Mouse (Mus musculus) heart, embryonic 14.5 days (tissue): ENCODE data around the gene Inhba. TPM values are rescaled to one million over a fixed set of nuclear protein-coding genes. Genes with fewer than 3 reads are reported as not detected.

Experiments
- ATAC-seq: fragments of 200-750 bp; cut with Nextera tagmentation; 2 replicates; pipeline ENCODE4 v1.8.0; 2017; ENCODE audit warnings: low read depth, moderate TSS enrichment; ENCODE audit not compliant: insufficient number of reproducible peaks, insufficient read depth, low FRiP score
- H3K27ac ChIP-seq, 2 experiments: fragments of 200-500 bp in 1 of 2; fragments of 300-500 bp in 1 of 2; sonication (generic) in 1 of 2; replicated peaks in 1 of 2; 2 replicates each; pipeline ENCODE4 v1.5.1; 2012 to 2014; ENCODE audit warnings: low read depth in 2 of 2, low read length in 2 of 2, control low read depth in 1 of 2, mild to moderate bottlenecking in 1 of 2, mixed read lengths in 1 of 2; ENCODE audit not compliant: control insufficient read depth in 1 of 2, insufficient read depth in 1 of 2
- H3K27me3 ChIP-seq: fragments of 300-500 bp; sonication (generic); 2 replicates; pipeline ENCODE4 v1.6.1; 2014; ENCODE audit warnings: mild to moderate bottlenecking, low read length, control low read depth; ENCODE audit not compliant: control insufficient read depth, insufficient read depth
- H3K36me3 ChIP-seq: fragments of 300-500 bp; sonication (generic); 2 replicates; pipeline ENCODE4 v1.6.1; 2014; ENCODE audit warnings: mild to moderate bottlenecking, control low read depth, low read length, mixed read lengths; ENCODE audit not compliant: control insufficient read depth, insufficient read depth
- H3K4me1 ChIP-seq, 2 experiments: fragments of 200-500 bp in 1 of 2; fragments of 300-500 bp in 1 of 2; sonication (generic) in 1 of 2; 2 replicates each; pipeline ENCODE4 v1.6.1; 2012 to 2014; ENCODE audit warnings: low read length in 2 of 2, control low read depth in 1 of 2, mixed read lengths in 1 of 2; ENCODE audit not compliant: control insufficient read depth in 2 of 2, insufficient read depth in 2 of 2
- H3K4me2 ChIP-seq: fragments of 300-500 bp; sonication (generic); 2 replicates; pipeline ENCODE4 v1.6.1; 2014; ENCODE audit warnings: mild to moderate bottlenecking, low read length
- H3K4me3 ChIP-seq, 2 experiments: fragments of 200-500 bp in 1 of 2; fragments of 300-500 bp in 1 of 2; sonication (generic) in 1 of 2; 2 replicates each; pipeline ENCODE4 v1.5.1; 2012 to 2014; ENCODE audit warnings: low read length in 2 of 2, mild to moderate bottlenecking in 2 of 2, control low read depth in 1 of 2, low read depth in 1 of 2, moderate library complexity in 1 of 2; ENCODE audit not compliant: control insufficient read depth in 1 of 2, insufficient read depth in 1 of 2
- H3K9ac ChIP-seq: fragments of 300-500 bp; sonication (generic); 2 replicates; pipeline ENCODE4 v1.6.1; 2014; ENCODE audit warnings: mild to moderate bottlenecking, low read length
- H3K9me3 ChIP-seq: fragments of 300-500 bp; sonication (generic); 2 replicates; pipeline ENCODE4 v1.6.1; 2016; ENCODE audit warnings: low read length, control low read depth; ENCODE audit not compliant: control insufficient read depth
- WGBS: fragments of 180-500 bp; shearing (Covaris S2); extraction: QIAGEN DNeasy Blood & Tissue Kit; methylation state at CpG from one replicate; pipeline ENCODE4 v1.1.7; 2014; 5-methylcytosine and 5-hydroxymethylcytosine counted together
- polyA plus RNA-seq: library from polyadenylated mRNA; unstranded; fragments of >200 nt; fragmentation: Nextera tagmentation; extraction: Ambion mirVana; gene quantifications from 2 replicates; pipeline ENCODE4 v1.2.1, GENCODE M21; 2014

The Inhba gene
- polyA plus RNA-seq, 1 experiment from 2014 or later, result 14.6 TPM

- no peaks in the 10 kb centered on the region for H3K27me3 ChIP-seq
- H3K4me2 ChIP-seq, result no peak overlapping the region
- 6% methylated on average over 4 of the region's 4 CpGs for WGBS
- no peak overlapping the region for H3K27ac ChIP-seq
- no peak overlapping the region for H3K9ac ChIP-seq
- H3K4me3 ChIP-seq, result no peak overlapping the region
- no peak for ATAC-seq
- no peaks in the 10 kb centered on the region for H3K9me3 ChIP-seq
- H3K4me1 ChIP-seq, result no peaks in the 10 kb centered on the region
- H3K36me3 ChIP-seq, result no peaks in the 10 kb centered on the region
Observed at GRCm38 (mm10) chr13:16005517-16005916, 6.1 kb upstream of the Inhba start.

DNA sequence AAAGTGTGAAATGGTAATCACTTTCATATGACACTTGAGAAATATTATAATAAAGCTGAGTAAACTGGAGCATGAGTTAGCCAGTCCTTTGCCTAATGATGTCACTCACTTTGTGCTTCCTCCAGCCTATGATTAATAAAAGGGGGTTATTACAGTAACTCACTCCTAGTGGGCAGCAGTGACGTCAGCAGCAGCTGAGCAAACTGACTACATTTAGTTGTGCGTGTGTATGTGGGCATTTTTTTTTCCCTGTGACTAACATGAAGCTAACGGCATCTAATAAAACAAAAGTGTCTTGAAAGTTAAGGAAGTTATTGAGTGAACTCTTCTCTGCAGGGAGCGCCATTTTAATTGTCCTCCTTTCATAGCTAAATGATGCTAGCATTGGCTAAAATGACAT lies 3.9 kb upstream of the Inhba start:
- Histone ChIP-seq H3K4me3 (no peak overlapping the region), H3K27me3 (no peaks in the 10 kb centered on the region), H3K4me2 (no peak overlapping the region), H3K4me1 (peaks cover 4 to 7% of the 10 kb centered on the region in 2 experiments; a peak in 3 of 4 replicates), H3K9me3 (no peaks in the 10 kb centered on the region), H3K9ac (no peak overlapping the region), H3K36me3 (no peaks in the 10 kb centered on the region), H3K27ac (no peak overlapping the region)
- ATAC-seq, result no peak
- WGBS, result 74% methylated on average over 4 of the region's 4 CpGs

GRCm38 (mm10) chr13:16008348-16008747 lies 3.3 kb upstream of the Inhba start:
- Histone ChIP-seq H3K27me3 (no peaks in the 10 kb centered on the region), H3K36me3 (no peaks in the 10 kb centered on the region), H3K9ac (no peak overlapping the region), H3K4me1 (peaks cover 4 to 7% of the 10 kb centered on the region in 2 experiments; a peak in 3 of 4 replicates), H3K4me2 (no peak overlapping the region), H3K4me3 (no peak overlapping the region), H3K27ac (no peak overlapping the region), H3K9me3 (no peaks in the 10 kb centered on the region)
- no peak for ATAC-seq
- 41% methylated on average over 1 of the region's 1 CpGs for whole genome bisulfite sequencing

DNA sequence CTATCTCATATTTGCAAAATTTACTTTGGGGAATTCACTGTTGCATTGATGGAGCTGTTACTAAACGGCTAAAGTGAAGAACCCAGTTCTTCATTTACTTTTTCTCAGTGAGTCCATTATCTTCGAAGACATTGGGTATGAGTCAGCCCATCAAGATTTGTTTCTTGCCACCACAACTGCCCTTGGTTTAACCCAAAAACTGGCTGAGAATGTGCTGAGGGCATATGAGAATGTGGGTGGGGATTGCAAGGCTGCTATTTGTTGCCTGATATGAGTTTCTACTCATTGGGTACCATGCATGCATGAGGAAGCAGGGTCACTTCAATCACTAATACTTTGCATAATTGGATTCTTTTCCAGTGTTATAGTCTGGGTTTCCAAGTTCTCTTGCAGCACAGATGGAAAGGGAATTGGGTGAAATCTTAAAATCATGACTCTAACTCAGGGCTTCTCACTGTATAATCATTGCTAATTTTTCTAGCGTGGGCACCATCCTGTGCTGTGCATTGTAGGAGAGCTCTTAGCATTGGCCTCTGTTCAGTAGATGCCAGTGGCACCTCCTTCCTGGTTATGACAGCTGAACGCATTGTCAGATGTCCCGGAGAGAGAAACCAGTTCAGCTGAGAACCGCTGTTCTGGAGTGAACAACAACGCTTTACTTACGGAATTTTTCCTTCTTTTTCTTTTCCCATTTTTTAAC lies 1.7 kb upstream of the Inhba start:
- H3K4me2 ChIP-seq, result no peak overlapping the region
- 85% methylated on average over 8 of the region's 8 CpGs for WGBS
- ATAC-seq, result no peak
- no peaks in the 10 kb centered on the region for H3K36me3 ChIP-seq
- no peak overlapping the region for H3K9ac ChIP-seq
- no peaks in the 10 kb centered on the region for H3K9me3 ChIP-seq
- no peaks in the 10 kb centered on the region for H3K27me3 ChIP-seq
- no peak overlapping the region for H3K27ac ChIP-seq
- no peak overlapping the region for H3K4me3 ChIP-seq
- H3K4me1 ChIP-seq, result peaks cover 4 to 7% of the 10 kb centered on the region in 2 experiments; a peak in 3 of 4 replicates

- H3K9me3 ChIP-seq, result no peaks in the 10 kb centered on the region
- H3K27me3 ChIP-seq, result no peaks in the 10 kb centered on the region
- no peak overlapping the region for H3K27ac ChIP-seq
- ATAC-seq, result no peak
- peaks cover 4 to 7% of the 10 kb centered on the region in 2 experiments; a peak in 3 of 4 replicates for H3K4me1 ChIP-seq
- H3K9ac ChIP-seq, result no peak overlapping the region
- H3K4me2 ChIP-seq, result no peak overlapping the region
- no peaks in the 10 kb centered on the region for H3K36me3 ChIP-seq
- no peak overlapping the region for H3K4me3 ChIP-seq
- 83% methylated on average over 4 of the region's 4 CpGs for WGBS
Observed at GRCm38 (mm10) chr13:16010586-16010985, 1.1 kb upstream of the Inhba start.

- no peaks in the 10 kb centered on the region for H3K27me3 ChIP-seq
- peak overlapping the region; percentile 79 for H3K4me2 ChIP-seq
- peak overlapping the region; percentile 72 for H3K9ac ChIP-seq
- H3K9me3 ChIP-seq, result no peaks in the 10 kb centered on the region
- peak overlapping the region; percentile 44 to 53 for H3K27ac ChIP-seq
- ATAC-seq, result peak; percentile 91
- H3K4me1 ChIP-seq, result peaks cover 4 to 7% of the 10 kb centered on the region in 2 experiments; a peak in 3 of 4 replicates
- no peaks in the 10 kb centered on the region for H3K36me3 ChIP-seq
- peak overlapping the region; percentile 48 to 57 for H3K4me3 ChIP-seq
- 5% methylated on average over 19 of the region's 19 CpGs for WGBS
Observed at GRCm38 (mm10) chr13:16012243-16012887, 714 bp downstream of the Inhba start.

- no peak overlapping the region for H3K4me2 ChIP-seq
- no peak overlapping the region for H3K27ac ChIP-seq
- H3K4me1 ChIP-seq, result peaks cover 7 to 9% of the 10 kb centered on the region in 2 experiments; a peak in 3 of 4 replicates
- H3K9ac ChIP-seq, result no peak overlapping the region
- 45% methylated on average over 3 of the region's 3 CpGs for WGBS
- no peaks in the 10 kb centered on the region for H3K36me3 ChIP-seq
- ATAC-seq, result no peak
- H3K27me3 ChIP-seq, result no peaks in the 10 kb centered on the region
- no peaks in the 10 kb centered on the region for H3K9me3 ChIP-seq
- H3K4me3 ChIP-seq, result no peak overlapping the region
Observed at GRCm38 (mm10) chr13:16014166-16014565, 2.5 kb downstream of the Inhba start.
